Mouse (Mus musculus) 416B (cell line): ENCODE measurements around the gene Fzr1.

Experiments
- DNase-seq: peaks from one replicate; pipeline ENCODE4 v3.0.0; 2011; ENCODE audit warnings: low read depth

The Fzr1 gene

DNA sequence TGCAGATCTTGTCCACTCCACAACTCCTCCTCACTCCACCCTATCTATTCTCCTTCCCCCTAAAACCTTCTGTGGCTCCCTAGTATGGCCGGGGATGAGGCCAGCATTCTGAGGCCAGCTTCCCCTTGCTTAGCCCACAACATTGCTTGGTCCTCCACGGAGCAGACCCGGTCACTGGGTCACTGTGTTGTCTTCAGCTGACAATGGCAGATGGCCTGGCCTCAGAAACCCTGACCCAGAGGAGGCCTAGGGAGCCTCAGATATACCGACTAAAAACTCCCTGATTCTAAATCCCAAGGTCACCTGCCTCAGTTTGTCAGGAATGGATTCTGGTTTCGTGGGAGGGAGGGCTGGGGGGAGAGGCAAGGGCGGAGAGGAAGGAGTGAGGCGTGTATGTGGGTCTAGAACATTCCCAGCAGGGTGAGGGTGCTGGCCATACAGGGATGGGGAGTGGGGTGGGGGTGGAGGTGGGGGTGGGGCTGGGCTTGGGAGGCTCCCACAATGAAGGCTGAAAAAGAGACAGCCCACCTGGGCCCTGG, 24.0 kb upstream of the Fzr1 start:
- no peak for DNase-seq

GRCm38 (mm10) chr10:81401521-81402226, 23.4 kb upstream of the Fzr1 start:
- no peak for DNase-seq

- DNase-seq: no peak
Measured at GRCm38 (mm10) chr10:81401205-81401520, 22.8 kb upstream of the Fzr1 start.

DNA sequence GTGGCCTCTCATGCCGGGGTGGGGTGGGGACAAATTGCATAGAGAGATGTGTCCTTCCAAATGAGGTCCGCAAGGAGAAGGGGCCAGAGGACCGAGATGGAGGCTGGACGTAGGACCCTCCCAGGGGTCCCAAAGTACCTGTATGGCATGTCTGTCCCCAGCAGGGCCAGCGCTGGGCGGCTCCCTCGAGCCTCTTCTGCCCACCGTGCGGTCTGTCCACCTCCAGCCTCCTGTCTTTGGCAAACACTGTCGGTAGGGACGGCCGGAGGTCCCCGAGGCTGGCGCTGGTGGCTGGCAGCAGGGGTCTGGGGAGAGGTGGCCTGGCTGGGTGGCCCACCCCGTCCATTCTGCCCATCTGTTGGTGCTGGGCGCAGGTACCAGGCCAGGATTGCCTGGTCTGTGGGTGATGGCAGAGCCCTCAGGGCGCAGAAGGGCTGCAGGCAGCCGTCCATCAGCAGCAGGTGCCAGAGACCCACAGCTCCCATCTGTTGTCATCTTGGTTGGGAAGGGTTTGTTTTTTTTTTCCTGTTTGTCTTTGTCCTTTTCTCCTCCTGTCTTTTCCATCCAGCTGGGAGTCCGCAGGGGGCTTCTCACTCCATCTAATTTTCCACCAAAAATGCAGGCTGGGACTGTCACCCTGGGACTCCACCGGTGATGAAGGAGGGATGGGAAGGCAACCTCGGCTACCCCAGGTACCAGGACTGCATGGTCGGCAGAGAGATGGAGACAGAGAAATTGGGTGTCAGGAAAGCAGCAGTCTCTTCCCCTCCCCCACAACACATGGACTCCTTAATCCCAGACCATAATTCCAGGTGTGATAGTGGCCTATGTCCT, 22.3 kb upstream of the Fzr1 start:
- no peak for DNase-seq

DNA sequence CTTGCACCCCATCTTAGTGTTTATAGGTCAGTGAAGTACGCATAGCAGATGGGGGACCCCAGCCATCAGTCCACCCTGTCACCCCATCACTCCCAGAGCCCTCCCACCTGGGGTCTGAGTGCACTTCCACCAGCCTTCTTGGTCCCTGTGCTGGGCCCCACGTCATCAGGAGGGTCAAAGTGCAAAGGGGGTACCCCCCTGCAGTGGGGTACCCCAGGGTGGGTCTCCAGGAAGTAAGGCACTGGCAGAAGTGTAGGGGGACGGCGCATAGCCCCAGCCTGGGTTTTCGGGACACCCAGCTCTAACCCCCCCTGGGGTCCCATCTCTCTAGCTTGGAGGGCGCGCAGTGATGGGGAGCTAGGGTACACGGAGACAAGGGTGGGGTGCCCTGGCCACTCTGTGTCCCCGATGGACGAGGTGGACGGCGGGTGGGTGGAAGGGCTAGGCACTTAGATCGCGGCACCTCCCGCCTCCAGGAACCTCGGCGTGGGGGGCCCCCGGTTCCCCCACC, 21.5 kb upstream of the Fzr1 start:
- no peak for DNase-seq

DNA sequence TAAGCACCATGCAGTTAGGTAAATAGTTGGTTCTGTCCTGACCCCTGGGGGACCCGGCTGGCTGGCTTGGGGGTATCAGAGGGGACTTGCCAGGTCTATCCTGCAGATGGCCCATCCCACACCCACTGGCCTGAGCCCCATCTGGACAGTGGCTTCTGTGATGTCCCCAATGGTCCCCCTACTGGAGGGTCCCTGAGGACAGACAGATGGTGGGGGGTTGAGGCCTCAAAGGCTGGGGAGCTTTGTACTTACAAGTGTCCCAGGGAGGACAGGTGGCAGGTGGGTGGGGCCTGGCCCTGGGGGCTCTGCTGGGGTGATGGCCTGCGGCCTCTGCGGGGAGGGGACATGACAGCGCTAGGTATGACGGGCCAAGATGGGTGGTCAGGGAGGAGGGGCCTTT, 21.0 kb upstream of the Fzr1 start:
- no peak for DNase-seq

- no peak for DNase-seq
Measured at GRCm38 (mm10) chr10:81396749-81397148, 18.4 kb upstream of the Fzr1 start.

DNA sequence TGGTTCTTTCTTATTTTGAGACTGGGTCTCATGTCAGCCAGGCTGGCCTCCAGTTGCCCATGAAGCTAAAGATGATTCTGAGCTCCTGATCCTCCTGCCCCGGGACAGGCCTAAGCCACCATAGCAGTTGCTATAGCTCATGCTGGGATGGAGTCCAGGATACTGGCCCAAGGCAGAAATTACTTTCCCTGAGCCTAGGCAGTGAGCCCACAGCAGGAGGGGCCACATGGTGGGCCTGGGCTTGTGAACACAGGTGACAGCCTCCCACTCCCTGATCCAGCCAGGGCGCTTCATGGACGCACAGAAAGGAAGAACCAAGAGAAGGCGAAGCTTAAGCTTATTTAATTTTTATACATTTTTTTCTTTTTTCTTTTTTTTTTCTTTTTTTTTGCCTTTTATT, 17.5 kb upstream of the Fzr1 start:
- no peak for DNase-seq

DNA sequence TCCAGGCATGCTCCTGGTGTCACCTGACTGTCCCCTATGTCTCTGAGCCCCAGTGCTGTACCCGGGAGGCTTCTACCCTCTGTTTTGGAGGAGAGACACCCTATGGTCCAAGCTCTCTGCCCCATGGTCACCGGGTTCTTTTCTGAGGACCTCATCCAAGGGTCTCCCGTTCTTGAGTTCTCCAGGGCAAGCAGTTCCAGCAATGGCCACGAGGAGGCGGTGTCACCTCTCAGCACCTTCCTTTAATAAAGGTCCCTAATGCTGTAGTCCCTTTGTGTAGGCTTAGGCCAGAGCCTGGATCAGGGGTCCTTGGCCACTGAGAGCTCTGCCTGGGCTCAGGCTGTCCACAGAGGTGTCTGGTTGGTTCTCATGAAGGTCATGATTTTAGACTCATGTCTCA, 16.8 kb upstream of the Fzr1 start:
- peak; percentile 74 for DNase-seq

DNA sequence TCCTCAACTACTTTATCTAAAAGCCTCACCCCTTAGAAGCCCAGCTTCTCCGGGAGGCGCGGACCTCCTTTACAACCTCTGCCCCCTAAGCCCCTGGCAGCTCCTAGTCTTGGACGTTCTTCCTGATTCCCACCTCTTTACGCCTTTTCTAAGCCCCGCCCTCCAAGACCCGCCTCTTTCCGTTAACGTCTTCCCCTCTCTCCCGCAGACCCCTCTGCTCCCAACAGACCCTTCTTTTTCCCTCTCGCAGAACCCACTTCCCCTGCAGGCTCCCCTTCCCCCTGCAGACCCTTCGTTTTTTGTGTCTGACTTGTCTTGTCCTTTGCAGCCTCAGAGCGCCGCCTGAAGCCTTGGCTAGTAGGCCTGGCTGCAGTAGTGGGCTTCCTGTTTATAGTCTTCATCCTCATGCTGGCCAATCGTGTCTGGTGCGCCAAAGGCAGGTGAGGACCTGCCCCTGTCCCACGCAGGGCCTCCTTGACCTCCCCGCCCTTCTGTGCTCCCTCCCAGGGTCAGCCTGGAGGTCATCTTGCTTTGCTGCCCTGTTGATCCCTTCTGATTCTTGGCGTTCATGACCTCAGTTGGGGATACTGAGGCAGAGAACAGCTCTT, 15.2 kb upstream of the Fzr1 start:
- peak; percentile 63 for DNase-seq

DNA sequence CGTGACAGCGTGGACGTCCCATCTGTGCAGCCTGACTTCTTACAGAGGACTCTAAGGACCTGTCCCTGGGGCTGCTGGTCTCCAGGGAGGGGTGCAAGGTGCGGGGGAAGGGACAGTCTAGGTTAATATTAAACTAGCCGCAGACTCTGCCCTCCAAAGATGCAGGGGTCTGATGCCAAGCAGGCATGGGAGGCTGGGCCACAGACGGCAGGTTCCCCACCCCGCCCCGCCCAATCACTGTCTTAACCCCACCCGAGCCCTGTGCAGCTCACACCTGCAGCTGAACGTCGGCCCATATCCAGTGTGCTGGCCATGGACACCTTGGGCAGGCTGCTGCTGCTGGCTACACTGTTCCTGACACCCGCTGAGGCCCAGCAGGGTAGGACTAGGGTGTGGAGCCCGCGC, 14.5 kb upstream of the Fzr1 start, which contains the start of gene Smim24:
Smim24 (plus strand) TSS at position 271 of the 405 bp plus-strand sequence.
- no peak for DNase-seq

DNA sequence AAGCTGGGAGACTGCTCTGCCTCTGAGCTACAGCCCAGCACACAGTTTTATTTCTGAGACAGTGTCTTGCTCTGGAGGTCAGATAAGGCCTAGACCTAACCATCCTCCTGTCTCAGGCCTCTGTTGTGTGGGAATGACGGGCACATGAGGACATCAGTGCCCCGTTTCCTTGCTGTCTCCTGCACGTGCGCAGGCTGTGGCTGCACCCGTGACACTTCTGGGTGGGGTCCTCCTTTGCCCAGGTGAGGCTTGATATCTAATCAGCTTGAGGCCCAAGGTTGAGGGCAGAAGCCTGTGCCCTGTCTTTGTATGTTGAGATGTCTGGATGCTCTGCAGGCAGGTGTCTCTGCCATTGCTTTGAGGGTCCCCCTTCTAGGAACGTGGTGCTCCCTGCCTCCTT, 14.0 kb upstream of the Fzr1 start:
- no peak for DNase-seq

DNA sequence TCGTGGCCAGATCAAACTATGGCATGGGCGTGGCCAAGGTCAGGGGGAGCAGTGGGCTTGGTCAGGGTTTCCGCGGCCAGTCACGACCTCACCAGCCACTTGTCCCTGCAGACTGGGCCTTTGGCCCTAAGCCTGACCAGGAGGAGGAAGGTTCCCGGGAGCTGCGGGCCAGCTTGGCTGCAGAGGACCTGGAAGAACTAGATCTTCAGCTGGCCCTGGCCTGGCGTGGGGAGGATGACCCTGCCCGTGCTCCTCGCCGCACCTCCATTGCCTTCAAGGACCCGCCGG, 12.3 kb upstream of the Fzr1 start:
- no peak for DNase-seq

DNA sequence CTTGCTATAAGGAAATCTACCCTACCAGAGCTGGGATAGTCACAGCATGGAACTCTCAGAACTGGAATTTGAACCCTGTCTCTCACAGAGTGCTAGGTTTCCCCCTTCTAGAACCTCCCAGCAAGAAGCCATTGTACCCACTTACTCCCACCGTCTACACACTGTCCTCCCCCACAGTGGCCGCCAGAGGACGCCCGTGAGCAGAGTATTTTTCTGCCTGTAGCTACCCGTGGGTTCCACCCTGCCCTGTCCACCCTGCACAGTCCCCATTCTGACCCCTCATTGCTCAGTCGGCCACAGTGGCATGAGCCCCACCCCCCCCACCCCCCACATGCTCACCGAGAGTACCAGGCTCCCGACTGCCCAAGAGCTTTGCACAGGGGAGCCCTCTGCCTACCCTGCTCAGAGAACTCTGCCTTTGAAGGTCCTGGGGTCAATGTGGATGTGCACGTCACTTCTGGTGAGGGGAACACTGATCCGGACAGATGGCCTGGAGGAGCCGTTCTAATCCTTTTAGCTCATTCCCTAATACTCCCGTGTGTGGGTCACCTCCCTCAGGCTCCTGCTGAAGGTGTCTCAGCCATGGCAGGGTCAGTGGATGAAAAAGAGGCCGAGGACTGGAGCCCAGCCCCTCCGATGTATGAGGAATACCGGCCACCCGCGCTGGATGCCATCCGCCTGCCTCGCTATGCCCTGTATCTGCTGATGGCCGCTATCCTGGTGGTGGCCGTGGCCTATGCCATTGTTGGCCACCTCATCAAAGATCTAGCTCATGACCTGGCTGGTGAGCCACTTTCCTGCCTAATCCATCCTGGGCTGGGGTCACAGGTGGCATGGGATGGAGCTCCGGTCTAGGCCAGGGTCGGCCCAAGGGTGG, 11.7 kb upstream of the Fzr1 start:
- peak; percentile 70 for DNase-seq

GRCm38 (mm10) chr10:81389373-81389772, 11.1 kb upstream of the Fzr1 start:
- DNase-seq: no peak

GRCm38 (mm10) chr10:81388505-81389055, 10.3 kb upstream of the Fzr1 start, which contains the start of gene Gm48552:
Gene Gm48552 (plus strand): TSS chr10:81389005.
- no peak for DNase-seq

DNA sequence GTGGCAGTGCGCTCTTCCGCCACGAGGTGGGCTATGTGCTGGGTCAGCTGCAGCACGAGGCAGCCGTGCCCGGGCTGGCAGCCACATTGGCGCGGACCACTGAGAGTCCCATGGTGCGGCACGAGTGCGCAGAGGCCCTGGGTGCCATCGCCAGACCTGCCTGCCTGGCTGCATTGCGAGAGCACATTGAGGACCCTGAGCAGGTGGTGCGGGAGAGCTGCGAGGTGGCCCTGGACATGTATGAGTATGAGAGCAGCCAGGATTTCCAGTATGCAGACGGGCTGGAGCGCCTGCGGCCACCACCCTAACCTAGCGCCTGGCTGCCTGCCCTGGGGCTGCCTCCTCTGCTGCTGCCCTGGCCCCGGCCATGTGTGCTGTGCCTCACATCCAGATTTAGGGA, 9.4 kb upstream of the Fzr1 start:
- DNase-seq: no peak

GRCm38 (mm10) chr10:81385603-81386306, 7.4 kb upstream of the Fzr1 start:
- no peak for DNase-seq

DNA sequence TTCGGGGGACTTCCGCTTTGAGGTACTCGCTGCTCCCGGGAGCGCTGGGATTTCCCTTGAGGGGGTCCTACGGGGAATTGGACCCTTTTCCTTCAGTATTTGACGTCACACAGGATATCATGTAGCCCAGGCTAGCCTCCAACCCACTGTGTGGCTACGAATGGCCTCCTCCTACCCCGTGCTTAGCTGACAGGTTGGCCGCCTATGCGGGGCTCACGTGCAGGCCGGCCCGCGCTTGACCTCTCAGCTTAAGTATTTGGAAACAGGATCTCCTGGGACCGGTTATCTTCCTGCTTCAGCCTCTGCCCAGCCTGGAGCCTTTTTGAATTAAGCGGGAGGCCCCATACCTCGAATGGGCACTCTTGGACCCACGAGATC, 6.3 kb upstream of the Fzr1 start:
- DNase-seq: no peak

DNA sequence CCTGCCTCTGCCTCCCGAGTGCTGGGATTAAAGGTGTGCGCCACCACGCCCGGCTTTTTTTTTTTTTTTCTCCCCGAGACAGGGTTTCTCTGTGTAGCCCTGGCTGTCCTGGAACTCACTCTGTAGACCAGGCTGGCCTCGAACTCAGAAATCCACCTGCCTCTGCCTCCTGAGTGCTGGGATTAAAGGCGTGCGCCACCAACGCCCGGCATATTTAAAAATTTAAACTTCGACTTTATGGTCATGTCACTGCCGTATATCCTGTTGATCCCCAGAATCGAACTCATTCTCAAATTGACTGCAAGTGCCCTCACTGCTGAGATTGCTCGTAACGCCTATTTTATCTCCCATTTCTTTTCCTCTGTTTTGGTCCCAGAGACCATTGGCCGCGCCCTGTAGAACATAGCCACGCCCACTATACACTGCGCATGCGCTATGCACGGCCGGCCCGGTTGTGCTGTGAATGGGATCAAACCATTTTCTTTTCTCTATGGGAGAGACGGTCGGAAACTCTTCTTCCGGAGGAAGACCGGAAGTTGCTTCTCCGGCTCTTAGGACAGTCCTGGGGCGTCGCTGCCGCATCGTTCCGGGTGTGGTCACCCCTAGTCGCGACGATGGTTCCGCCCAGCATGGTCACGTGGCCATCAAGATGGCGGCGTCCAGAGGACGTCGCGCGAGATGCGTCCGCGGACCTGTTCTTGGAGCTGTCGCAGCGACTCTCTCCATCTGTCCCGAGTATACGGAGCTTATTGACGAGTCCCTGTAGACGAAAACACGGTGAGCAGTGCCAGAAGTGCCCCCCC, 5.7 kb upstream of the Fzr1 start, which contains the start of the genes Dohh and Gm48551:
Dohh (plus strand) TSS at position 627 of the 803 bp plus-strand sequence.
Gm48551 (plus strand) TSS at position 665 of the 803 bp plus-strand sequence.
- peak; percentile 99 for DNase-seq
